Mouse (Mus musculus) olfactory bulb, adult 2 months (tissue): Measurements from ENCODE around the gene B2m. TPM values are rescaled to one million over a fixed set of nuclear protein-coding genes. Genes with fewer than 3 reads are reported as not detected.

Source experiments
- H3K27ac ChIP-seq: fragments of 200-500 bp; 2 replicates; pipeline ENCODE4 v1.5.1; 2012; ENCODE audit warnings: low read depth, low read length; ENCODE audit not compliant: insufficient read depth
- H3K4me1 ChIP-seq: fragments of 200-500 bp; 2 replicates; pipeline ENCODE4 v1.6.1; 2012; ENCODE audit warnings: low read length; ENCODE audit not compliant: control insufficient read depth, insufficient read depth
- H3K4me3 ChIP-seq: fragments of 200-500 bp; 2 replicates; pipeline ENCODE4 v1.5.1; 2012; ENCODE audit warnings: mild to moderate bottlenecking, low read depth, low read length, moderate library complexity; ENCODE audit not compliant: insufficient read depth
- CTCF ChIP-seq: fragments of 200-500 bp; IDR thresholded peaks from 2 replicates; pipeline ENCODE4 v1.5.1; 2012; ENCODE audit warnings: low read depth, mild to moderate bottlenecking, low read length, moderate library complexity; ENCODE audit not compliant: insufficient read depth
- POLR2A ChIP-seq: fragments of 200-500 bp; IDR thresholded peaks from 2 replicates; pipeline ENCODE4 v1.6.1; 2012; ENCODE audit warnings: mild to moderate bottlenecking, low read depth, low read length, moderate library complexity; ENCODE audit not compliant: insufficient read depth
- WGBS: fragments of 180-500 bp; shearing (Covaris S2); methylation state at CpG from one replicate; pipeline ENCODE4 v1.1.7; 2018; 5-methylcytosine and 5-hydroxymethylcytosine counted together
- polyA plus RNA-seq: library from polyadenylated mRNA; stranded (reverse); fragments of >200 nt; gene quantifications from 2 replicates; pipeline ENCODE4 v1.2.4, GENCODE M21; 2012; ENCODE audit warnings: low replicate concordance; ENCODE audit not compliant: missing spikeins, insufficient read depth, insufficient read length

B2m gene
- polyA plus RNA-seq, 1 experiment = not detected

GRCm38 (mm10) chr2:122156051-122156700 is 8.7 kb downstream of the B2m start:
- no peak overlapping the region for H3K4me3 ChIP-seq
- H3K27ac ChIP-seq = no peak overlapping the region
- TF ChIP-seq CTCF (no peak), POLR2A (no peak)
- 91% methylated on average over 4 of the region's 4 CpGs for WGBS
- H3K4me1 ChIP-seq = 0 out of 2 replicates have a peak, but pooled peaks cover 1% of the 10 kb centered on the region

GRCm38 (mm10) chr2:122157561-122157960 is 10.1 kb downstream of the B2m start:
- H3K4me1 ChIP-seq = peaks cover 2% of the 10 kb centered on the region; the same call in 1 of the 2 replicates
- no peak overlapping the region for H3K4me3 ChIP-seq
- no peak overlapping the region for H3K27ac ChIP-seq
- TF ChIP-seq CTCF (no peak), POLR2A (no peak)

- no peak overlapping the region for H3K27ac ChIP-seq
- TF ChIP-seq CTCF = no peak
- TF ChIP-seq POLR2A = no peak
- no peak overlapping the region for H3K4me3 ChIP-seq
- WGBS = 60% methylated on average over 6 of the region's 6 CpGs
- H3K4me1 ChIP-seq = peaks cover 2% of the 10 kb centered on the region; the same call in 1 of the 2 replicates
These were observed 10.9 kb downstream of the B2m start for GRCm38 (mm10) chr2:122158362-122158802.

- H3K27ac ChIP-seq = no peak overlapping the region
- no peak overlapping the region for H3K4me3 ChIP-seq
- TF ChIP-seq CTCF (no peak), POLR2A (no peak)
- peaks cover 10% of the 10 kb centered on the region for H3K4me1 ChIP-seq
- 88% methylated on average over 6 of the region's 6 CpGs for WGBS
These were observed 12.2 kb downstream of the B2m start for GRCm38 (mm10) chr2:122159667-122160066.

GRCm38 (mm10) chr2:122160680-122161079 is 13.2 kb downstream of the B2m start, which contains the start of gene Trim69:
Trim69 (plus strand) TSS chr2:122160700.
- Histone ChIP-seq H3K27ac (no peak within 1 kb of the TSS), H3K4me1 (peaks cover 10% of the 10 kb centered on the region), H3K4me3 (no peak within 1 kb of the TSS)
- WGBS = 62% methylated on average over 2 of the region's 2 CpGs
- TF ChIP-seq CTCF (no peak), POLR2A (no peak)

- Histone ChIP-seq H3K27ac (no peak overlapping the region), H3K4me1 (peaks cover 10% of the 10 kb centered on the region), H3K4me3 (no peak overlapping the region)
- TF ChIP-seq POLR2A = no peak
- WGBS = 19% methylated on average over 4 of the region's 4 CpGs
These were observed 14.1 kb downstream of the B2m start for GRCm38 (mm10) chr2:122161542-122161941.

GRCm38 (mm10) chr2:122162529-122162928 is 15.0 kb downstream of the B2m start:
- no peak overlapping the region for H3K4me3 ChIP-seq
- 86% methylated on average over 2 of the region's 2 CpGs for WGBS
- peaks cover 10% of the 10 kb centered on the region for H3K4me1 ChIP-seq
- TF ChIP-seq POLR2A (no peak), CTCF (no peak)
- no peak overlapping the region for H3K27ac ChIP-seq

GRCm38 (mm10) chr2:122163430-122164195 is 16.1 kb downstream of the B2m start:
- 55% methylated on average over 13 of the region's 13 CpGs for WGBS
- H3K4me3 ChIP-seq = no peak overlapping the region
- no peak for TF ChIP-seq CTCF
- no peak for TF ChIP-seq POLR2A
- H3K27ac ChIP-seq = peak overlapping the region; percentile 20; the same call in 1 of the 2 replicates
- H3K4me1 ChIP-seq = peaks cover 10% of the 10 kb centered on the region

- Histone ChIP-seq H3K4me1 (peaks cover 10% of the 10 kb centered on the region), H3K4me3 (no peak overlapping the region), H3K27ac (peak overlapping the region; percentile 20; the same call in 1 of the 2 replicates)
- TF ChIP-seq CTCF (no peak), POLR2A (no peak)
- WGBS = 59% methylated on average over 11 of the region's 11 CpGs
These were observed 16.8 kb downstream of the B2m start for GRCm38 (mm10) chr2:122164293-122164692.
